Mouse (Mus musculus) left cerebral cortex, adult 8-10 months (tissue): ENCODE measurements around the gene Ldhb. TPM values are rescaled to one million over a fixed set of nuclear protein-coding genes. Genes with fewer than 3 reads are reported as not detected.

ENCODE experiments used
- total RNA-seq, 4 experiments: library from RNA; stranded (reverse); gene quantifications; 2 replicates each; pipeline ENCODE4 v1.2.4; 2022

The Ldhb gene
- total RNA-seq, 4 experiments from 2014 or later = 841 to 1,026 (median 936) TPM

Other genes with a start within 250 kb of the Ldhb start
- not detected for gene Iapp, start 209.5 kb downstream of the Ldhb start, total RNA-seq
- gene Slco1a5, start 185.0 kb downstream of the Ldhb start, total RNA-seq = not detected
- 10 to 100 TPM; 14.5 to 17.1 (median 15.5) TPM for gene Pyroxd1, start 162.3 kb downstream of the Ldhb start, total RNA-seq
- gene Recql, start 120.9 kb downstream of the Ldhb start, total RNA-seq = 10 to 100 TPM; 18.4 to 30.5 (median 22.4) TPM
- 10 to 100 TPM; 31.1 to 33.6 (median 33.3) TPM for gene Golt1b, start 120.7 kb downstream of the Ldhb start, total RNA-seq
- 1 to 10 TPM in 3 of 4 experiments, under 1 TPM in 1; 0.44 to 2.1 (median 1.4) TPM for gene Spx, start 94.5 kb downstream of the Ldhb start, total RNA-seq
- gene Gys2, start 34.8 kb downstream of the Ldhb start, total RNA-seq = not detected
- gene Kcnj8, start 63.7 kb upstream of the Ldhb start, total RNA-seq = 1 to 10 TPM; 2.1 to 2.7 (median 2.4) TPM
- gene Abcc9, start 194.4 kb upstream of the Ldhb start, total RNA-seq = 1 to 10 TPM; 4.3 to 4.7 (median 4.4) TPM
- 100 to 1,000 TPM; 104 to 115 (median 109) TPM for gene Cmas, start 248.7 kb upstream of the Ldhb start, total RNA-seq